Mouse (Mus musculus): ENCODE results near the gene Ppp1r9a.

- TF ChIP-seq CTCF (IDR thresholded peaks at IDR 0.05; ENCODE audit: low read depth, low read length) (no peak), POLR2A (IDR thresholded peaks at IDR 0.05; ENCODE audit: insufficient read depth, low read length) (no peak)
These were observed 37.4 kb downstream of the Ppp1r9a start for GRCm38 (mm10) chr6:4940086-4940485.

All from ES-Bruce4 (cell line).